Mouse (Mus musculus) stomach, postnatal 0 days (tissue): ENCODE results near the gene Ddx49.

Experiments used
- CTCF ChIP-seq: IDR thresholded peaks from 2 replicates; pipeline ENCODE4 v1.5.1; 2016; ENCODE audit warnings: antibody characterized with exemption, low read depth, mild to moderate bottlenecking, moderate library complexity
- EP300 ChIP-seq: optimal IDR thresholded peaks from 2 replicates; pipeline ENCODE3; 2016; ENCODE audit warnings: antibody characterized with exemption

DNA sequence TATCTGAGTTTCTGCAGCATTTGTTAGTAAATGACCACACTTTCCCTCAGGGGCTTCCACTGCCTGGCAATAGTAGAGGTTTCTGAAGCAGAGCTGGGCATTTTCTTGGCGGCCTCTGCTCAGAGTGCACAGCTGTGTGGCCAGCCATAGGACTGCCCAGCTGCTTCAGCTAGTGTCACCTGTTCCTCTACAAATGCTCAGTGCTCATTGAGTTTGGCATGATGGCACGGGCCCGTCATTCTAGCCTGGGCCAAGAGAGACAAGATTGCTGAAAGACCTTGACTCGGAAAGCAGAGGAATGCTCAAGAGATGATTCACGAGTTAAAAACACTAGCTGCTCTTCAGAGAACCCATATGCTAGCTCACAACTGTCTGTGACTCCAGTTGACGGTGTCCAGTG, 55.7 kb downstream of the Ddx49 start:
- no peak for TF ChIP-seq CTCF
- no peak for TF ChIP-seq EP300
